Mouse (Mus musculus) embryonic facial prominence, embryonic 10.5 days (tissue): Measurements from ENCODE around the gene Polr1a. TPM values are rescaled to one million over a fixed set of nuclear protein-coding genes. Genes with fewer than 3 reads are reported as not detected.
A peak's percentile ranks its signal among the peaks of the same experiment; 100 is the strongest.
"Not testable (repeated sequence)": the region's sequence is repeated elsewhere in the genome, so short reads cannot be mapped to it uniquely, and the experiment has no call there.

Source experiments
- DNase-seq: peaks from one replicate; pipeline ENCODE4 v3.0.0-alpha.2; 2017; ENCODE audit warnings: low spot score
- H3K27ac ChIP-seq: fragments of 300-500 bp; sonication (generic); replicated peaks from 2 replicates; pipeline ENCODE4 v1.5.1; 2016; ENCODE audit warnings: mild to moderate bottlenecking
- H3K27me3 ChIP-seq: fragments of 300-500 bp; sonication (generic); replicated peaks from 2 replicates; pipeline ENCODE4 v1.6.1; 2016; ENCODE audit warnings: low read depth, mild to moderate bottlenecking; ENCODE audit not compliant: poor library complexity, severe bottlenecking
- H3K36me3 ChIP-seq: fragments of 300-500 bp; sonication (generic); replicated peaks from 2 replicates; pipeline ENCODE4 v1.6.1; 2016; ENCODE audit warnings: mild to moderate bottlenecking, moderate library complexity
- H3K4me1 ChIP-seq: fragments of 300-500 bp; sonication (generic); 2 replicates; pipeline ENCODE4 v1.6.1; 2016
- H3K4me3 ChIP-seq: fragments of 300-500 bp; sonication (generic); 2 replicates; pipeline ENCODE4 v1.5.1; 2016; ENCODE audit warnings: mild to moderate bottlenecking, moderate library complexity
- H3K9me3 ChIP-seq: fragments of 300-500 bp; sonication (generic); 2 replicates; pipeline ENCODE4 v1.6.1; 2016; ENCODE audit warnings: mild to moderate bottlenecking
- whole genome bisulfite sequencing: fragments of 180-500 bp; shearing (Covaris S2); methylation state at CpG from one replicate; pipeline ENCODE4 v1.1.7; 2016; 5-methylcytosine and 5-hydroxymethylcytosine counted together
- polyA plus RNA-seq: library from polyadenylated mRNA; unstranded; fragments of >200 nt; fragmentation: Nextera tagmentation; extraction: Ambion mirVana; gene quantifications from 2 replicates; pipeline ENCODE4 v1.2.1, GENCODE M21; 2016

The Polr1a gene
- polyA plus RNA-seq: 49.6 and 53.7 TPM in 2 replicates

DNA sequence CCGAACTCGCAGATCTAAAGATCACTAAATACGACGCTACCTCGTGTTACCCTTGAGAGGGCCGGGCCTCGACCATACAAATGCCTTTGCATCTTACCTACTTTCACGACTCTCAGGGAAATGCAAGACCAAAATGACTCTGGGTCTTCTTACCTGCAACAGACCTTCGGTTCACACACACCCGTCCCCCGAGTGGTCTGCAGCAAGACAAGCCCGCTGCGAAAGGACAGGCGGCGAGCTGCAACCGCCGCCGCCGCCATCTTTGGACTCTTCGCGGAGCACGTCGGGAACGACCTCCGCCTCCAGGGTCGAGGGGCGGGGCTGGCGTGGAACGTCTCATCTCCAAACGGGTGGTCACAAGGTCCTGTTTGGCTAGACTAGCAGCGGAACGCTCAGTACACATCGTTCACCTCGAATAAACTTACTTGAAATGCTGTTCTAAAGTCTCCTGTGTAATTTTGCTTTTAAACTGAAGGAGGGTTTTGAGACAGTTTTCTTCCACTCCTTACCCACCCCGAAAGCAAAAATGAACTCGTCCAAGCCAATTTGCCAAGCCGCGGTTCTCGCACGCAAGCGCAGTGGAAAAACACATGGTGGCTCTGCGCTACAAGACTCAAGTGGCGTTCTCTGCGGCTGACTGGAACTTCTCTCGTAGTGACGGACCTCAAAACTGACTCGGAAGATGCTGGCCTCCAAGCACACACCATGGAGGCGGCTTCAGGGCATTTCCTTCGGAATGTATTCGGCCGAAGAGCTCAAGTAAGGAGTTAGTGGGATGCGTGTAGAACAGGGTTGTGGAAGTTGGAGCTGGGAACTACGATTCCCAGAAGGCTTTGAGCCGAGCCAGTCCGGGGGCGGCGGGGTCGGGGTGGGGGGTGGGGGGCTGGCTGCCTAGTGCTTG is at the start of gene Polr1a, which contains the start of gene Ptcd3:
Polr1a (plus strand) TSS at position 573 of the 901 bp plus-strand sequence.
Ptcd3 (minus strand) TSS at position 270 of the 901 bp plus-strand sequence.
- Histone ChIP-seq H3K4me1 (peaks cover 22% of the 10 kb centered on the region), H3K36me3 (peaks cover 56% of the 10 kb centered on the region), H3K4me3 (peak within 1 kb of the TSS; percentile 83), H3K27me3 (no peaks in the 10 kb centered on the region), H3K9me3 (no peaks in the 10 kb centered on the region), H3K27ac (peak within 1 kb of the TSS; percentile 96)
- peak; percentile 93 for DNase-seq
- WGBS: under 1% methylated on average over 58 of the region's 58 CpGs

- DNase-seq: no peak
- H3K27ac ChIP-seq: no peak overlapping the region
- H3K27me3 ChIP-seq: no peaks in the 10 kb centered on the region
- no peak overlapping the region for H3K4me3 ChIP-seq
- H3K4me1 ChIP-seq: no peaks in the 10 kb centered on the region
- WGBS: 91% methylated on average over 2 of the region's 2 CpGs
- peaks cover 94% of the 10 kb centered on the region for H3K36me3 ChIP-seq
- 0 out of 2 replicates have a peak, but pooled peaks cover 2% of the 10 kb centered on the region for H3K9me3 ChIP-seq
Observed at GRCm38 (mm10) chr6:71867751-71868150, 41.1 kb upstream of the Polr1a start.

DNA sequence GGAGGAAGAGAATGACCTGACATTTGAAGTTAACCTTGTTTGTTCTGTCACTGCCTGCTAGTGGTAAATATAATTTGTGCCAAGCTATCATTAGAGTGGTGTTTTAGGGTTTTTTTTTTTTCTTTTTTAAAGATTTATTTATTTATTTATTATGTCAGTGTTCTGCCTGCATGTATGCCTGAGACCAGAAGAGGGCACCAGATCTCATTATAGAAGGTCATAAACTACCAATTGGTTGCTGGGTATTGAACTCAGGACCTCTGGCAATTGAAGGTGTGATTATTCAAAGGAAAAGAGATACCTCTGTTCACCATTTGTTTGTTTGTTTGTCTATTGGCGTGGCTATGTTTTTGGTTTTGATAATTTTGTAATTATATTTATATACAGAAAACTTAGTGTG is 40.0 kb upstream of the Polr1a start:
- H3K27ac ChIP-seq: no peak overlapping the region
- no peak overlapping the region for H3K4me3 ChIP-seq
- H3K36me3 ChIP-seq: peaks cover 94% of the 10 kb centered on the region
- 0 out of 2 replicates have a peak, but pooled peaks cover 2% of the 10 kb centered on the region for H3K9me3 ChIP-seq
- no peaks in the 10 kb centered on the region for H3K27me3 ChIP-seq
- WGBS: 89% methylated on average over 1 of the region's 1 CpGs
- H3K4me1 ChIP-seq: no peaks in the 10 kb centered on the region
- DNase-seq: no peak

- Histone ChIP-seq H3K36me3 (peaks cover 93% of the 10 kb centered on the region), H3K4me1 (no peaks in the 10 kb centered on the region), H3K27me3 (no peaks in the 10 kb centered on the region), H3K9me3 (no peaks in the 10 kb centered on the region), H3K4me3 (no peak overlapping the region), H3K27ac (no peak overlapping the region)
- 95% methylated on average over 9 of the region's 9 CpGs for WGBS
- DNase-seq: no peak
Observed at GRCm38 (mm10) chr6:71871396-71871795, 37.5 kb upstream of the Polr1a start.

DNA sequence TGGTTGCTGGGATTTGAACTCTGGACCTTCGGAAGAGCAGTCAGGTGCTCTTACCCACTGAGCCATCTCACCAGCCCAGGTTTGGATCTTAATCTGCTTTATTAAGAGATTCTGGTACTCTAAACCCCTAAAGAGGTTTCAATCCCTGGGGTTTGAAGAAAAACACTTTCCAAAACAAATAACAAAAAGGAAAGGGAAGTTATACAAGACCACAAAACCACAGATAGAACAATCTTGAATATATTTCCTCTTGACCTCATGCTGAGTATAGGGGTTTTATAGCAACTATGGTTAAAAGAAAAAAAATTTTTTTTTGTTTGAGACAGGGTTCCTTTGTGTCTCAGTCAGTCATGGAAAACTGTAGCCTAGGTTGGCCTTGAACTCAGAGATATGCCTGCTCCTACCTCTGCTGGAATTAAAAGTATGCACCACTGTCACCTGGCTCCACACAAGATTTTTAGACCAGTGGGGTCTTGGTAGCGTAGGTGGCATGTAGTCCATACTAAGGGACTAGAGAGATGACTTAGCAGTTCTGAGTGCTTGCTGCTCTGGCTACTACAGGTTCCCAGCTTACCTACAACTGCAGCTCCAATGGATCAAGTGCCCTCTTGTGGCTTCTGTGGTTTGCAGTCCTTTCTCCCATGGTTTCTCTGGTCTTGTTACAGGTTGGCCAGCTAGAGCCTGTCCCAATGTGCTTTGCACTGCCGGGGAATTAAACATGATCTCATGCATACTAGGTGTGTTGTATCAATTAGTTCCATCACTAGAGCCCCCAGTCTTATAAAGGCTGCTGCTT is 30.7 kb upstream of the Polr1a start:
- Histone ChIP-seq H3K36me3 (peaks cover 94% of the 10 kb centered on the region), H3K4me1 (no peaks in the 10 kb centered on the region), H3K27ac (no peak overlapping the region), H3K4me3 (no peak overlapping the region), H3K27me3 (no peaks in the 10 kb centered on the region), H3K9me3 (no peaks in the 10 kb centered on the region)
- no peak for DNase-seq
- 94% methylated on average over 3 of the region's 3 CpGs for WGBS

GRCm38 (mm10) chr6:71893263-71893662 is 15.6 kb upstream of the Polr1a start:
- Histone ChIP-seq H3K27me3 (no peaks in the 10 kb centered on the region), H3K9me3 (no peaks in the 10 kb centered on the region), H3K4me3 (no peak overlapping the region), H3K27ac (no peak overlapping the region), H3K36me3 (peaks cover 99% of the 10 kb centered on the region), H3K4me1 (no peaks in the 10 kb centered on the region)
- 94% methylated on average over 4 of the region's 4 CpGs for WGBS
- no peak for DNase-seq

DNA sequence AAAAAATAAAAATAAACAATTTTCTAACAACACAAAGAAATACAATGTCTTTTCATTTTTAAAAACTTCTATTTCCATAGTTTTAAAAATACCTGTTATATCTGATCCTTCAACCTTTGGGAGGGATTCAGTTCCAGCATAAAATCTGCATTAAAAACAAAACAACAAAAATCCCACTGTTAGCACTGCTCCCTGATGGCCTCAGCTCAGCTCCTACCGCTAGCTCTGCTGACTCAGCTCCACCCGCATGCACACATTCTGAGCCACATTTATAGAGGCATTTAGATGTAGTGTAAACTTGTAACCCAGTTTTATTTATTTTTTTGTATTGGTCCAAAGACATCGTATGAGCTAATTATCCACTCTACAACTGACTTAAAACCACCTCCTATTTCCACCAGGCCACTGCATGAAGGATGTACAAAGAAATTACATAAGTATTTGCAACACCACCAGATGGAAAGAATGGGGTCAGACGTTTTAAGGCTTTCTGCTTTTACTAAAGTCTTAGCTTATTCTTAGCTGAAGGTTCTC is 1.1 kb upstream of the Polr1a start:
- peak overlapping the region; percentile 96 for H3K27ac ChIP-seq
- 8% methylated on average over 4 of the region's 4 CpGs for WGBS
- peaks cover 22% of the 10 kb centered on the region for H3K4me1 ChIP-seq
- H3K27me3 ChIP-seq: no peaks in the 10 kb centered on the region
- H3K4me3 ChIP-seq: peak overlapping the region; percentile 83
- no peaks in the 10 kb centered on the region for H3K9me3 ChIP-seq
- no peak for DNase-seq
- H3K36me3 ChIP-seq: peaks cover 58% of the 10 kb centered on the region

- peaks cover 56% of the 10 kb centered on the region for H3K36me3 ChIP-seq
- 29% methylated on average over 10 of the region's 10 CpGs for WGBS
- no peak for DNase-seq
- H3K27ac ChIP-seq: peak overlapping the region; percentile 96
- H3K4me1 ChIP-seq: peaks cover 22% of the 10 kb centered on the region
- H3K27me3 ChIP-seq: no peaks in the 10 kb centered on the region
- H3K9me3 ChIP-seq: no peaks in the 10 kb centered on the region
- H3K4me3 ChIP-seq: peak overlapping the region; percentile 83
Observed at GRCm38 (mm10) chr6:71909384-71909783, 531 bp downstream of the Polr1a start.

GRCm38 (mm10) chr6:71909840-71910239 is 987 bp downstream of the Polr1a start:
- H3K9me3 ChIP-seq: no peaks in the 10 kb centered on the region
- 75% methylated on average over 6 of the region's 6 CpGs for WGBS
- peaks cover 22% of the 10 kb centered on the region for H3K4me1 ChIP-seq
- peak overlapping the region; percentile 83 for H3K4me3 ChIP-seq
- no peak for DNase-seq
- H3K27ac ChIP-seq: no peak overlapping the region
- peaks cover 56% of the 10 kb centered on the region for H3K36me3 ChIP-seq
- no peaks in the 10 kb centered on the region for H3K27me3 ChIP-seq

- 84% methylated on average over 5 of the region's 5 CpGs for WGBS
- Histone ChIP-seq H3K4me3 (no peak overlapping the region), H3K4me1 (peaks cover 21% of the 10 kb centered on the region), H3K27ac (no peak overlapping the region), H3K36me3 (peaks cover 56% of the 10 kb centered on the region), H3K9me3 (no peaks in the 10 kb centered on the region), H3K27me3 (no peaks in the 10 kb centered on the region)
- DNase-seq: no peak
Observed at GRCm38 (mm10) chr6:71911686-71912450, 3.0 kb downstream of the Polr1a start.

DNA sequence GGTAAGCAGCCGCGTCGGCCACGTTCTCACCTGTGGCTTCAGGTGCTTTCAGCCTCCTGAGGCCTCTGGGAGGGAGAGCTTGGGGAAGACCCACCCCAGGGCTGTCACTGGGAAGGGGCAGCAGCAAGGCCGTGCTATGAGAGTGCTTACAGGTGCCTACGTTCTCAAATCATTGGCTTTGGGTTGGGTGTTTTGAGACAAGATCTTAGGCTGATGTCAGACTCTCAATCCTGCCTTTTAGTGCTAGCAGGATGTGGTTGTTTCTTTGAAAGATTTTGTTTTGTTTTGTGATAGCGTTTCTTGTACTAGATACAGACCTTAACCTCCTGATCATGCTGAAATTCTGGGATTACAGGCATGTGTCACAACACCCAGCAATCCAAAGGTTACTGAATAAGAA is 11.9 kb downstream of the Polr1a start:
- Histone ChIP-seq H3K27me3 (no peaks in the 10 kb centered on the region), H3K36me3 (peaks cover 100% of the 10 kb centered on the region), H3K4me1 (no peaks in the 10 kb centered on the region), H3K27ac (no peak overlapping the region), H3K9me3 (no peaks in the 10 kb centered on the region), H3K4me3 (no peak overlapping the region)
- no peak for DNase-seq
- WGBS: 96% methylated on average over 7 of the region's 7 CpGs

GRCm38 (mm10) chr6:71925233-71925632 is 16.4 kb downstream of the Polr1a start:
- whole genome bisulfite sequencing: 89% methylated on average over 5 of the region's 5 CpGs
- H3K9me3 ChIP-seq, H3K4me1 ChIP-seq, H3K27ac ChIP-seq, DNase-seq, H3K27me3 ChIP-seq, H3K4me3 ChIP-seq: not testable (repeated sequence)
- H3K36me3 ChIP-seq: peaks cover 98% of the 10 kb centered on the region
